Mouse (Mus musculus): ENCODE results near the gene 4930523C07Rik. TPM values are rescaled to one million over a fixed set of nuclear protein-coding genes. Genes with fewer than 3 reads are reported as not detected.

Gene 4930523C07Rik
- polyA plus RNA-seq (2016; fragmentation: Nextera tagmentation; extraction: Ambion mirVana): 1.6 and 2.7 TPM in 2 replicates

DNA sequence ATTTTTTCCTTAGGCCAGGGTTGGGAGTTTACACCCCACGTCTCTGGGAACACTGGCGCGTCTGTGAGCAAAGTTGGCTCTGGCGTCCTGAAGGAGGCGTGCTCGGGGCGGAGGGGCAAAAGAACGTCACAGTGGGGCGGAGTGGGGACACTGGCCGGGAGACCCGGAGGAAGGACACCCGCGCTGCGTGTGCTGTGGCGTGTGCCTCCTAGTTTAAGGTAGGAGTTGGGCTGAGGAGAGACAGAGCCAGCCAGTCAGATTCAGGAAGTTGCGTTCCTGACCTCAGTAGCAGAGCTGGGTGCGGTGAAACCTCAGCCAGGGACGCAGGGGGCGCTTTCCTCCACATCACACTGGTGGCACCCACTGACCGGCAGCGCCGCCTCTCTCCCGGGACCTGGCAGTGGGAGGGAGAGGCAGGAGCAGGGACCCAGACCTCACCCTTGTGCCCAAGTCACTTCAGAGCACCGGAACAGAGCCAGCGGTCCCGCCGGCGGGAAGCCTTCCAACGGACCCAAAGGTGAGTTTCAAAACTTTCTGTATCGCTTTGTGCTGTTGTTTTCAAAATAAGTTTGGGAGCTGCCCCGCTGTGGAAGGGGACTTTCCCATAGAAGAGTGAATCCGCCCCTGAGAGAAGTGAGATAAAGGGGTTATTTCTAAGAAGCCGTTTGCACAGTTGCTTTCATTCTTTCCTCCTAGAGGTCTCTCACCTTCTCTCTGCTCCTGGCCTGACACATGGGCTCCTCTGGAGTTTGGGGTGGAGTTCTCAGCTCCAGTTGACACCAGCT is at the start of gene 4930523C07Rik:
Gene 4930523C07Rik, plus strand, starts transcription at position 146 of the 785 bp plus-strand sequence.
- peaks cover 3% of the 10 kb centered on the region; the same call in 1 of the 2 replicates for H3K27me3 ChIP-seq
- no peaks in the 10 kb centered on the region for H3K9me3 ChIP-seq
- H3K36me3 ChIP-seq: no peaks in the 10 kb centered on the region
- ATAC-seq (ENCODE audit: low FRiP score, low read depth): peak; percentile 44; the same call in 1 of the 2 replicates
- H3K9ac ChIP-seq (replicated peaks): peak within 1 kb of the TSS; percentile 49
- WGBS: 3% methylated on average over 33 of the region's 33 CpGs
- H3K4me1 ChIP-seq: peaks cover 9% of the 10 kb centered on the region; the same call in 1 of the 2 replicates
- H3K4me3 ChIP-seq: peak within 1 kb of the TSS; percentile 41
- H3K27ac ChIP-seq (replicated peaks): no peak within 1 kb of the TSS
- H3K4me2 ChIP-seq (replicated peaks): peak within 1 kb of the TSS; percentile 66

DNA sequence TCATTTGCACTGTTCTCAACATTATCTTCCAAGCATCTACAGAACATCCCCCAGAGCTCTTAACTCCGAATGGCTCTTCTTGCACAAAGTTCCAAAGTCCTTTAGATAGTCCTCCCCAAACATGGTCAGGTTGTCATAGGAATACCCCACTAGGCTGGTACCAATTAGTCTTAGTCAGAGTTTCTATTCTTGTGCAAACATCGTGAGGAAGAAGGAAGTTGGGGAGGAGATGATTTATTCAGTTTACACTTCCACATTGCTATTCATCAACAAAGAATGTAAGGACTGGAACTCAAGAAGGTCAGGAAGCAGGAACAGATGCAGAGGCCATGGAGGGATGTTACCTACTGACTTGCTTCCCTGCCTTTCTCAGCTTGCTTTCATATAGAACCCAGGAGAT is 46.9 kb upstream of the 4930523C07Rik start:
- WGBS: 67% methylated on average over 2 of the region's 2 CpGs
- Histone ChIP-seq H3K27me3 (no peaks in the 10 kb centered on the region), H3K4me3 (no peak overlapping the region), H3K4me2 (replicated peaks) (no peak overlapping the region), H3K9ac (replicated peaks) (no peak overlapping the region), H3K9me3 (no peaks in the 10 kb centered on the region), H3K36me3 (no peaks in the 10 kb centered on the region), H3K27ac (replicated peaks) (no peak overlapping the region), H3K4me1 (no peaks in the 10 kb centered on the region)
- ATAC-seq (ENCODE audit: low FRiP score, low read depth): no peak

DNA sequence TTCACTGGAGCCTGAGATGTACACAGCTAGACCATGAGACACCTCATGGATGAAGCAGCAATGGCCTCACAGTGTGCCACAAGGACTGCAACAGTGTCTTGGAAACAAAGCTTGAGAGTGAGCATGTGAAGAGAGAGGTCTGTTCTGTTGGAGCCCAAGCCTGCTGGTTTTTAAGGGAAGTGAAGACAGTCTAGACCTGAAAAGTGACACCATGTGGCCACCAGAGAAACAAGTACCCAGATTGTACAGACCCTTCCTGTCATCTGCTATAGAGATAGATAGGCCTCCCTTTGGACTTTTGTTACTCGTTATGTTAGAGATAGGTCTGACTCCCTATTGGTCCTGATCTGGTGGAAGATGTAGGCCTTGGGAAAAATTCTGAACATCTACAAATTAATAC is 45.8 kb upstream of the 4930523C07Rik start:
- Histone ChIP-seq H3K4me1 (no peaks in the 10 kb centered on the region), H3K27me3 (no peaks in the 10 kb centered on the region), H3K4me3 (no peak overlapping the region), H3K27ac (replicated peaks) (no peak overlapping the region), H3K4me2 (replicated peaks) (no peak overlapping the region), H3K9ac (replicated peaks) (no peak overlapping the region), H3K36me3 (no peaks in the 10 kb centered on the region), H3K9me3 (no peaks in the 10 kb centered on the region)
- 91% methylated on average over 1 of the region's 1 CpGs for WGBS
- ATAC-seq (ENCODE audit: low FRiP score, low read depth): no peak

DNA sequence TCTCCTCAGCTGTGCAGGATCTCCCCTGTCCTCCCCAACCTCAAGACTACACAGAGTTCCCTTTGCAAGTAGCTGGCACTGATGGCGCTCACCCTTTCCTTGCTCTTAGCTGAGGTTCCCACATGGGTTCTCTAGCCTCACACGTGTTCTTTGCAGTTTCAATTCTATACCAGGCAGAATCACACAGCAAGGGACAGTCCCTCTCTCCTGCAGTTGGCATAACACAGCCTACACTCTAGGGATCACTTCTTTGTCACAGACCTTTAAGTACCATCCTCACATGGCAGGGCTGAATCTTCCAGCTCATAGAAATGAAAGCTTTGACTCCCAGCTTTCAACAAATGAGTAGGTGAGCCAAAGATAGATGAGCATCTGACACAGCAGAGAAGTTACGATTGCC is 45.0 kb upstream of the 4930523C07Rik start:
- no peaks in the 10 kb centered on the region for H3K9me3 ChIP-seq
- no peaks in the 10 kb centered on the region for H3K4me1 ChIP-seq
- H3K27me3 ChIP-seq: no peaks in the 10 kb centered on the region
- ATAC-seq (ENCODE audit: low FRiP score, low read depth): no peak
- H3K36me3 ChIP-seq: no peaks in the 10 kb centered on the region
- H3K4me2 ChIP-seq (replicated peaks): no peak overlapping the region
- no peak overlapping the region for H3K27ac ChIP-seq (replicated peaks)
- 84% methylated on average over 3 of the region's 3 CpGs for WGBS
- H3K4me3 ChIP-seq: no peak overlapping the region
- H3K9ac ChIP-seq (replicated peaks): no peak overlapping the region

DNA sequence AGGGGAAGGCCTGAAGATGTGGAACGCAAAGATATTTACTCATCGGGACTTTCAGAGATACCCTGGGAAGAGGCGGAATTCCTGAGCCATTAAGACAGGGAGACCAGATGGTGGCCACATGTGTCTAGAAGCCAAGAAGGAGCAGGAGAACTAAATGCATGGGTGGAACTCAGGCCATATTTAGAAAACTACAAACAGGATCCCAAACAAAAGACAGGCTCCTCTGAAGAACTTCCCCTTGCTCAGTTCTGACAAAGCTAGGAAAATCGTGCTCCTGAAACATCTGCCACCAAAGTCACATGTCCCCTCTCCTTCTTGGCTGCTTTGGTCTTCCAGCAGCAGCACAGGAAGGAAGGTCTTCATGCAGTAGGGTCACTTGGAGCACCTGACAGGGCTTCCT is 38.9 kb upstream of the 4930523C07Rik start:
- no peaks in the 10 kb centered on the region for H3K36me3 ChIP-seq
- no peak overlapping the region for H3K27ac ChIP-seq (replicated peaks)
- H3K4me3 ChIP-seq: no peak overlapping the region
- WGBS: 82% methylated on average over 4 of the region's 4 CpGs
- H3K9me3 ChIP-seq: no peaks in the 10 kb centered on the region
- H3K27me3 ChIP-seq: no peaks in the 10 kb centered on the region
- H3K4me1 ChIP-seq: no peaks in the 10 kb centered on the region
- no peak for ATAC-seq (ENCODE audit: low FRiP score, low read depth)
- no peak overlapping the region for H3K9ac ChIP-seq (replicated peaks)
- no peak overlapping the region for H3K4me2 ChIP-seq (replicated peaks)

DNA sequence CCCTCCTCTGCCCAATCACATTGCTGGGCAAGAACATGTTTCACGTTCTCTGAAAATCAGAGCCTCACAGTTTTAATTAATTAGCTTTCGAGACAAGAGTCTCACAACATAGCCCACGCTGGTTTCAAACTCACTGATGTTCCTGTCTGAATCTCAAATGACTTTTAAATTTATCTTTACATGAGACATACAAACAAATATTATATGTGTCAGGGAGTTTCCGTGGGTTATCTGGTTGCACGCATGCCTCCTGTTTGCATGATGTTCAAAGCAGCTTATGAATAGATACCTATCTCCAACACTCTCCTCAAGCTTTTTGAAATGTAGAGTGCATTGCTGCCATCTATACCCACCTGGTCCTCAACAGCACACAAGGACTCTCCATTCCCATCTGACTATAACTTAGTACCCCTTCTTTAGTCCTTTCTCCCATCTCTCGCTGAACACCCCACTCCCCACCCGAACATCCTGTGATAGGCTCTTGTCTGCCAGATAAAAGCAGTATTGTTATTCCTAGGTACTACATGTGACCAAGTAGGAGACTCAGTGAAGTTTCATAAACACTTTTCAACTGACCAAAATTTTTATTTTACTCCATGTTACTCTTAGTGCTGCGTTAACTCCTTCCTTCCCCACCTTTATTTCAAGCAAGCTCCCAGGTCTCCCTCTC is 37.1 kb upstream of the 4930523C07Rik start:
- Histone ChIP-seq H3K27ac (replicated peaks) (no peak overlapping the region), H3K4me3 (no peak overlapping the region), H3K27me3 (no peaks in the 10 kb centered on the region), H3K9me3 (no peaks in the 10 kb centered on the region), H3K4me1 (no peaks in the 10 kb centered on the region), H3K36me3 (no peaks in the 10 kb centered on the region), H3K9ac (replicated peaks) (no peak overlapping the region), H3K4me2 (replicated peaks) (no peak overlapping the region)
- ATAC-seq (ENCODE audit: low FRiP score, low read depth): no peak
- 90% methylated on average over 8 of the region's 8 CpGs for WGBS

DNA sequence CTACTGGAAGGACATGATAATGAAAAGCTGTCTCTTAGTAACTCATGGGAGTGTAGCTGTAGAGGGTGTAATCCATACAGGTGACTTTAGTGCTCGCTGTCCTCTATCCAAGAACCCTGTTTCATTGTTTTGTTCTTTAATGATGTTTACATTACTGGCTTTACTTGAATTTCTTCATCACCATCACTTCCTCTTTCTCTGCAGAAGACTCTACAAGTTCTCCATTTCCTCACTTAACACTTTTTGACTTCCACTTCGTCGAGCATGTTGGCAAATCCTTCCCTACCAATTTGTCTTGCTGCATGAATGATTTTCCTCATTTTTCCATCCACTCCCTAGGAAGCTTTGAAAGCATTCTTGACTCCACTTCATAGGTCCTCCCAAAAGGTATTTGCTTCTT is 31.1 kb upstream of the 4930523C07Rik start:
- 84% methylated on average over 3 of the region's 3 CpGs for WGBS
- Histone ChIP-seq H3K36me3 (no peaks in the 10 kb centered on the region), H3K27me3 (no peaks in the 10 kb centered on the region), H3K4me2 (replicated peaks) (no peak overlapping the region), H3K4me3 (no peak overlapping the region), H3K9me3 (no peaks in the 10 kb centered on the region), H3K27ac (replicated peaks) (no peak overlapping the region), H3K4me1 (no peaks in the 10 kb centered on the region), H3K9ac (replicated peaks) (no peak overlapping the region)
- ATAC-seq (ENCODE audit: low FRiP score, low read depth): no peak

DNA sequence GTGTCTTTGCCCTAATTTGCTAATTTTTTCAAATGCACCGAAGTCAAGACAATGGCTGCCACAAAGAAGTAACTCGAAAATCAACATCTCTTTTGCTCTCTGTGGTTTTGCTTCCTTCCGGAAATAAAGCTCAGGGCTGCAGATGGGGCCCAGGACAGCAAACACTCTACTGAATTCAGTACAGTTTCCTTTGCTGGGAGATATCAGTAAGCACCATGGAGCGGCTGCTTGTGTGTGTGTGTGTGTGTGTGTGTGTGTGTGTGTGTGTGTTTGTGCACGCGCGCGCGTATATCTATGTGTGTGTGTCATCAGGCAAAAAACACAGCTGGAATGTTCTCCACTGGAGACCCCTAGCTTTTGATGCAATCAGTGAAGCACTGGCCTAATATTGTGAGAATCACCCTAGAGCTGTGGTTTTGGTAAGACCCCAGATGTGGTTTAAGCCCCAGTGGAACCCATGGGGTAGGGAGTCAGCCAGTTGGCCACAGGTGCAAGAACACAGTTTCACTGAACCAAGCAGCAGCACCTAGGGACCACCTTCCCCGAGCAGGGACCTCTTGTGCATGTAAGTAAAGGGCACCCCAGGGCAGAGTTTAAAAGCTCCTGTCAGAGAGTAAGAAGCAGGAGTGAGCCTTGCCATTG is 19.7 kb upstream of the 4930523C07Rik start:
- no peaks in the 10 kb centered on the region for H3K27me3 ChIP-seq
- no peak overlapping the region for H3K9ac ChIP-seq (replicated peaks)
- H3K36me3 ChIP-seq: no peaks in the 10 kb centered on the region
- H3K9me3 ChIP-seq: no peaks in the 10 kb centered on the region
- H3K4me3 ChIP-seq: no peak overlapping the region
- H3K4me2 ChIP-seq (replicated peaks): no peak overlapping the region
- no peak overlapping the region for H3K27ac ChIP-seq (replicated peaks)
- no peak for ATAC-seq (ENCODE audit: low FRiP score, low read depth)
- WGBS: 91% methylated on average over 10 of the region's 10 CpGs
- no peaks in the 10 kb centered on the region for H3K4me1 ChIP-seq

DNA sequence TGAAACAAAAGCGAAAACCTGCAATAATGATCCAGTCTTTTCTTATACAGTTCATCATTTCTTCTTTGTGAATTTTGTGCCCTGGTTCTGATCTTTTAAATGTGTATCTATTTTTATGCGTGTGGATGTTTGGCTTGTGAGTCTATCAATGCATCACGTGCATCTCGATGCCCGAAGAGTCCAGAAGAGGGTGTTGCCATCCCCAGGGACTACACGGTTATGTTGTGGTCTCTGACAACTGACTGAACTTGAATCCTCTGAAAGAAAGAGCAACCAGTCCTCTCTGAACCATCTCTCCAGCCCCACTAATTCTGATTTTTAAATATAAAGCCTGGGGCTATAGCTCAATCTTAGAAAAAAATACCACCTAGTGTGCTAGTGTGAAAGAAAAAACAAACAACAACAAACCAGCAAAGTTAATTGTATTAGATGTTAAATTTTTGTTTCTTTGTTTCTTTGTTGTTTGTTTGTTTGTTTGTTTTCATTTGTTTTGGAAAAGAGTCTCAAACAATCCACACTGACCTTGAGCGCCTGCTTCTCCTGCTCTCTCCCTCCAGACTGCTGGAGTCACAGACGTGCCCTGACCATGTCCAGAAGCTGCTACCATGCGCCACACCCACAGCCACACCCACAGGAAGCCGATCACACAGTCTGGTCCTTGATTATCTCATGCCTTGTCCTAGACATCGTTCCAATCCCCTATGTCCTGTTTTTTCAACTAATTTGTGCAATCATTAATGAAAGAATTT is 18.9 kb upstream of the 4930523C07Rik start:
- H3K4me2 ChIP-seq (replicated peaks): no peak overlapping the region
- H3K9me3 ChIP-seq: no peaks in the 10 kb centered on the region
- H3K4me3 ChIP-seq: no peak overlapping the region
- WGBS: 81% methylated on average over 11 of the region's 11 CpGs
- H3K27me3 ChIP-seq: no peaks in the 10 kb centered on the region
- no peak overlapping the region for H3K9ac ChIP-seq (replicated peaks)
- no peaks in the 10 kb centered on the region for H3K4me1 ChIP-seq
- H3K36me3 ChIP-seq: no peaks in the 10 kb centered on the region
- no peak for ATAC-seq (ENCODE audit: low FRiP score, low read depth)
- H3K27ac ChIP-seq (replicated peaks): no peak overlapping the region

DNA sequence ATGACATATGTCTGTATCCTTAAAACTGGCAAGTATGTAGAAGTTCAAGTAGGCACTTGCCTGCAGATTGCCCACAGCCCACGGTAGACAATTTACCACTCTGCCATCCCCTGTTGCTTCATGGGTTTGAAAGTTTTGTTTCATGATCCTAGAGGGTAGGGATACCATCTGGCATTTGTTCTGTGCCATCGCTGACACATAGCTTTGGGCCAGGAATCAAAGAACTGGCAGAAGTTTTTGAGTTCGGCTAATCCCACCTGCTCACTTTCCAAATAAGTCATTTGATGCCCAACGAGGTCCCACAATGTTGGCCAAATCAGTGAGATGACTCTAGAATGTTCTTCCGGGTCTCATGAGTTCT is 18.3 kb upstream of the 4930523C07Rik start:
- Histone ChIP-seq H3K4me2 (replicated peaks) (no peak overlapping the region), H3K9me3 (no peaks in the 10 kb centered on the region), H3K4me1 (no peaks in the 10 kb centered on the region), H3K4me3 (no peak overlapping the region), H3K9ac (replicated peaks) (no peak overlapping the region), H3K27ac (replicated peaks) (no peak overlapping the region), H3K27me3 (no peaks in the 10 kb centered on the region), H3K36me3 (no peaks in the 10 kb centered on the region)
- no peak for ATAC-seq (ENCODE audit: low FRiP score, low read depth)
- 92% methylated on average over 5 of the region's 5 CpGs for WGBS

DNA sequence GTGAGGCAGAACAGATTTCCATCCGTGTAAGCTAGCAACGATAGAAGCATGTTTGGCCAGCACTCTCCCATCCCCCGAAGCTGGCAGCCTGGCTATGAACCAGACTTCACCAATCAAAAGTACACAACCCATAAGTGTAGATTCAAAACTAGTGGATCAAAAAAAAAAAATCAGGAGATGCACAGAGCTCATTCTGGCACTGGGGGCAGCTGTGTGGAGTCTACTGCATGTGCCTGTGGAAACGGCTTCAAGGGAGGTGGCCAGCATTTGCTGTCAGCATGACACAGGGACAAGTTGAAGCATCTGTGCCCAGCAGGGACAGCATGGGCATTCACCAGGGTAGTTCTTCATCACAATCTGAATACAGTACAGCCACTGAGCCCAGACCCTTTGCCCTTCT is 16.2 kb upstream of the 4930523C07Rik start:
- Histone ChIP-seq H3K36me3 (no peaks in the 10 kb centered on the region), H3K9me3 (no peaks in the 10 kb centered on the region), H3K4me2 (replicated peaks) (no peak overlapping the region), H3K9ac (replicated peaks) (no peak overlapping the region), H3K4me1 (no peaks in the 10 kb centered on the region), H3K4me3 (no peak overlapping the region), H3K27me3 (no peaks in the 10 kb centered on the region), H3K27ac (replicated peaks) (no peak overlapping the region)
- 72% methylated on average over 4 of the region's 4 CpGs for WGBS
- ATAC-seq (ENCODE audit: low FRiP score, low read depth): no peak

Measured in midbrain, embryonic 12.5 days (tissue).